Mouse (Mus musculus) CH12.LX (cell line): ENCODE measurements around the gene Cdc20b. TPM values are rescaled to one million over a fixed set of nuclear protein-coding genes. Genes with fewer than 3 reads are reported as not detected.

Experiments used
- DNase-seq: peaks from one replicate; pipeline ENCODE4 v3.0.0-alpha.2; 2013; ENCODE audit errors: extremely low read depth
- H3K27ac ChIP-seq: 2 replicates; pipeline ENCODE4 v1.5.1; 2012; ENCODE audit warnings: low read depth, mild to moderate bottlenecking, control low read depth, moderate library complexity; ENCODE audit not compliant: insufficient read depth
- H3K27me3 ChIP-seq: replicated peaks from 2 replicates; pipeline ENCODE3; 2012; ENCODE audit warnings: inconsistent platforms
- H3K36me3 ChIP-seq, 2 experiments: replicated peaks in 1 of 2; 2 replicates each; pipeline versions ENCODE3 to v1.6.1; 2012; ENCODE audit warnings: inconsistent platforms in 1 of 2, low read length in 1 of 2, mild to moderate bottlenecking in 1 of 2, mixed read lengths in 1 of 2, moderate library complexity in 1 of 2; ENCODE audit not compliant: control insufficient read depth in 1 of 2, insufficient read depth in 1 of 2
- H3K4me1 ChIP-seq, 2 experiments: 2 replicates each; pipeline ENCODE4 v1.6.1; 2012; ENCODE audit warnings: inconsistent platforms in 1 of 2, moderate library complexity in 1 of 2; ENCODE audit not compliant: insufficient read depth in 2 of 2, control insufficient read depth in 1 of 2
- H3K4me2 ChIP-seq: 2 replicates; pipeline ENCODE4 v1.6.1; 2012; ENCODE audit warnings: low read depth, mild to moderate bottlenecking, control low read depth; ENCODE audit not compliant: poor library complexity, insufficient read depth, severe bottlenecking
- H3K4me3 ChIP-seq, 3 experiments: fragments of 150-350 bp in 1 of 3; sonication (generic) in 1 of 3; replicated peaks in 1 of 3; 2 replicates each; pipeline versions ENCODE3 to v1.5.1; 2011 to 2012; ENCODE audit warnings: low read depth in 2 of 3, low read length in 2 of 3, mild to moderate bottlenecking in 2 of 3, moderate library complexity in 2 of 3, control low read depth in 1 of 3, improper control_type of control experiment in 1 of 3, inconsistent platforms in 1 of 3, mixed read lengths in 1 of 3; ENCODE audit not compliant: poor library complexity in 1 of 3
- H3K79me2 ChIP-seq: replicated peaks from 2 replicates; pipeline ENCODE4 v1.6.1; 2012; ENCODE audit warnings: mild to moderate bottlenecking, moderate library complexity; ENCODE audit not compliant: control insufficient read depth, poor library complexity, insufficient read depth, severe bottlenecking; ENCODE audit errors: extremely low read depth
- H3K9ac ChIP-seq: 2 replicates; pipeline ENCODE4 v1.6.1; 2012; ENCODE audit warnings: low read depth, mild to moderate bottlenecking, control low read depth, moderate library complexity; ENCODE audit not compliant: insufficient read depth
- H3K9me3 ChIP-seq: replicated peaks from 2 replicates; pipeline ENCODE3; 2012; ENCODE audit warnings: low read length, inconsistent platforms, mixed read lengths
- CHD1 ChIP-seq: IDR thresholded peaks from 2 replicates; pipeline ENCODE4 v1.6.1; 2012; ENCODE audit warnings: low read depth, low read length, improper control_type of control experiment, inconsistent platforms
- ELF1 ChIP-seq: IDR thresholded peaks from 2 replicates; pipeline ENCODE4 v1.6.1; 2014; ENCODE audit warnings: low read depth, mild to moderate bottlenecking, inconsistent platforms, low read length, improper control_type of control experiment
- EP300 ChIP-seq: IDR thresholded peaks from 2 replicates; pipeline ENCODE4 v1.6.1; 2011; ENCODE audit warnings: low read length, improper control_type of control experiment
- ETS1 ChIP-seq: conservative IDR thresholded peaks from 2 replicates; pipeline ENCODE4 v1.6.1; 2012; ENCODE audit warnings: low read depth, mild to moderate bottlenecking, inconsistent platforms, low read length, improper control_type of control experiment, moderate library complexity
- GABPA ChIP-seq: IDR thresholded peaks from 2 replicates; pipeline ENCODE4 v1.6.1; 2012; ENCODE audit warnings: low read depth, low read length, improper control_type of control experiment, inconsistent platforms; ENCODE audit not compliant: insufficient replicate concordance
- IRF4 ChIP-seq: IDR thresholded peaks from 2 replicates; pipeline ENCODE4 v1.6.1; 2014; ENCODE audit warnings: low read depth, mild to moderate bottlenecking, inconsistent platforms, low read length, improper control_type of control experiment
- JUN ChIP-seq: IDR thresholded peaks from 2 replicates; pipeline ENCODE4 v1.6.1; 2011; ENCODE audit warnings: low read depth, mild to moderate bottlenecking, low read length, improper control_type of control experiment, moderate library complexity; ENCODE audit not compliant: insufficient read depth
- JUND ChIP-seq: conservative IDR thresholded peaks from 2 replicates; pipeline ENCODE4 v1.6.1; 2011; ENCODE audit warnings: low read depth, low read length, improper control_type of control experiment
- KAT2A ChIP-seq: IDR thresholded peaks from 2 replicates; pipeline ENCODE4 v1.6.1; 2012; ENCODE audit warnings: low read length, improper control_type of control experiment, inconsistent platforms; ENCODE audit not compliant: insufficient replicate concordance
- MAFK ChIP-seq: IDR thresholded peaks from 2 replicates; pipeline ENCODE4 v1.6.1; 2011; ENCODE audit warnings: low read length, improper control_type of control experiment; ENCODE audit not compliant: insufficient replicate concordance
- MEF2A ChIP-seq: IDR thresholded peaks from 2 replicates; pipeline ENCODE4 v1.6.1; 2014; ENCODE audit warnings: low read depth, mild to moderate bottlenecking, inconsistent platforms, low read length, improper control_type of control experiment, borderline replicate concordance
- MYC ChIP-seq: IDR thresholded peaks from 2 replicates; pipeline ENCODE4 v1.6.1; 2011; ENCODE audit warnings: low read depth, mild to moderate bottlenecking, improper control_type of control experiment, low read length
- POLR2A ChIP-seq: IDR thresholded peaks from 2 replicates; pipeline ENCODE4 v1.6.1; 2011; ENCODE audit warnings: low read depth, mild to moderate bottlenecking, improper control_type of control experiment, low read length
- POLR2AphosphoS2 ChIP-seq: IDR thresholded peaks from 2 replicates; pipeline ENCODE4 v1.6.1; 2011; ENCODE audit warnings: low read depth, low read length, improper control_type of control experiment
- RAD21 ChIP-seq: IDR thresholded peaks from 2 replicates; pipeline ENCODE4 v1.6.1; 2011; ENCODE audit warnings: low read depth, mild to moderate bottlenecking, low read length, improper control_type of control experiment, moderate library complexity
- RCOR1 ChIP-seq: conservative IDR thresholded peaks from 2 replicates; pipeline ENCODE4 v1.6.1; 2012; ENCODE audit warnings: low read depth, mild to moderate bottlenecking, inconsistent platforms, low read length, improper control_type of control experiment
- UBTF ChIP-seq: IDR thresholded peaks from 2 replicates; pipeline ENCODE4 v1.6.1; 2012; ENCODE audit warnings: low read depth, mild to moderate bottlenecking, inconsistent platforms, low read length, improper control_type of control experiment, moderate library complexity
- USF1 ChIP-seq: IDR thresholded peaks from 2 replicates; pipeline ENCODE4 v1.6.1; 2014; ENCODE audit warnings: low read depth, mild to moderate bottlenecking, inconsistent platforms, low read length, improper control_type of control experiment
- USF2 ChIP-seq: conservative IDR thresholded peaks from 2 replicates; pipeline ENCODE4 v1.6.1; 2011; ENCODE audit warnings: low read depth, low read length, improper control_type of control experiment
- ZKSCAN1 ChIP-seq: IDR thresholded peaks from 2 replicates; pipeline ENCODE4 v1.6.1; 2012; ENCODE audit warnings: low read depth, inconsistent platforms, low read length, improper control_type of control experiment, borderline replicate concordance
- ZMIZ1 ChIP-seq: IDR thresholded peaks from 2 replicates; pipeline ENCODE4 v1.6.1; 2012; ENCODE audit warnings: low read depth, mild to moderate bottlenecking, inconsistent platforms, low read length, improper control_type of control experiment
- ZNF384 ChIP-seq: IDR thresholded peaks from 2 replicates; pipeline ENCODE4 v1.6.1; 2012; ENCODE audit warnings: low read depth, low read length, improper control_type of control experiment, inconsistent platforms
- dilution Hi-C: fragments of 300-500 bp; cut with MboI; formaldehyde crosslinking; loops from 2 replicates; pipeline ENCODE4 v1.14.3; 2020; ENCODE audit warnings: low sequenced_read_pairs; ENCODE audit not compliant: extremely low pct_unique_long_range_greater_than_20kb, extremely low pct_ligation_motif_present
- in situ Hi-C: fragments of 300-500 bp; cut with MboI; formaldehyde crosslinking; loops from 3 replicates; pipeline ENCODE4 v1.14.3; 2019; ENCODE audit warnings: low sequenced_read_pairs, low pct_ligation_motif_present, low pct_unique_long_range_greater_than_20kb, mixed read lengths
- polyA plus RNA-seq: library from polyadenylated mRNA; unstranded; fragments of >175 nt; gene quantifications from 2 replicates; pipeline ENCODE4 v1.2.1, GENCODE M21; 2012; ENCODE audit warnings: low read depth; ENCODE audit not compliant: insufficient read length
- total RNA-seq, 2 experiments: library from RNA; depleted of rRNA; stranded (reverse); fragments of 300-350 nt in 1 of 2; fragments of >200 nt in 1 of 2; gene quantifications; 2 replicates each; pipeline ENCODE4 v1.2.3; 2012 to 2014

Gene Cdc20b
- total and polyA plus RNA-seq, 3 experiments, result not detected

- dilution Hi-C loops (no loop called here), in situ Hi-C loops (loop anchor here (5.0 kb wide), 1 partner anchor 43 kb away; no protein-coding TSS in a partner anchor)
- H3K4me3 ChIP-seq, result no peak overlapping the region
Observed at GRCm38 (mm10) chr13:112989541-112989940, 45.4 kb upstream of the Cdc20b start.

GRCm38 (mm10) chr13:112990346-112990745 lies 44.6 kb upstream of the Cdc20b start:
- TF ChIP-seq JUN, result no peak
- no peak for TF ChIP-seq POLR2A
- no peak for TF ChIP-seq MEF2A
- TF ChIP-seq EP300, result no peak
- TF ChIP-seq UBTF, result no peak
- TF ChIP-seq MAFK, result no peak
- TF ChIP-seq POLR2AphosphoS2, result no peak
- H3K4me2 ChIP-seq, result no peak overlapping the region
- no peaks in the 10 kb centered on the region for H3K9me3 ChIP-seq
- H3K4me1 ChIP-seq, result peaks cover 3 to 35% of the 10 kb centered on the region in 2 experiments; a peak in 3 of 4 replicates
- peaks cover 90% of the 10 kb centered on the region for H3K27me3 ChIP-seq
- no peak for DNase-seq
- H3K79me2 ChIP-seq, result no peaks in the 10 kb centered on the region
- H3K36me3 ChIP-seq, result no peaks in the 10 kb centered on the region
- in situ Hi-C loops (no loop called here), dilution Hi-C loops (no loop called here)
- H3K9ac ChIP-seq, result no peak overlapping the region
- H3K4me3 ChIP-seq, result no peak overlapping the region
- no peak overlapping the region for H3K27ac ChIP-seq

More at GRCm38 (mm10) chr13:112989541-112989940, 45.4 kb upstream of the Cdc20b start:
- H3K27me3 ChIP-seq, result peaks cover 84% of the 10 kb centered on the region
- no peaks in the 10 kb centered on the region for H3K36me3 ChIP-seq
- no peak for DNase-seq
- H3K4me1 ChIP-seq, result peaks cover 3 to 28% of the 10 kb centered on the region in 2 experiments; a peak in 3 of 4 replicates
- no peaks in the 10 kb centered on the region for H3K79me2 ChIP-seq
- H3K27ac ChIP-seq, result no peak overlapping the region
- no peaks in the 10 kb centered on the region for H3K9me3 ChIP-seq
- no peak overlapping the region for H3K9ac ChIP-seq
- H3K4me2 ChIP-seq, result no peak overlapping the region
- TF ChIP-seq IRF4, result no peak
- no peak for TF ChIP-seq KAT2A
- no peak for TF ChIP-seq POLR2AphosphoS2
- TF ChIP-seq ZMIZ1, result no peak
- no peak for TF ChIP-seq JUND
- TF ChIP-seq USF1, result no peak
- TF ChIP-seq ELF1, result no peak
- TF ChIP-seq GABPA, result no peak
- TF ChIP-seq CHD1, result no peak
- TF ChIP-seq RAD21, result no peak
- TF ChIP-seq JUN, result no peak
- TF ChIP-seq USF2, result no peak
- no peak for TF ChIP-seq RCOR1
- TF ChIP-seq ETS1, result no peak
- TF ChIP-seq ZKSCAN1, result no peak
- TF ChIP-seq MEF2A, result no peak
- TF ChIP-seq ZNF384, result no peak
- no peak for TF ChIP-seq MYC
